Mouse (Mus musculus) hindbrain, embryonic 16.5 days (tissue): Measurements from ENCODE around the gene Rps26. TPM values are rescaled to one million over a fixed set of nuclear protein-coding genes. Genes with fewer than 3 reads are reported as not detected.

Experiments used
- ATAC-seq: fragments of 200-750 bp; cut with Nextera tagmentation; 2 replicates; pipeline ENCODE4 v1.8.0; 2017; ENCODE audit warnings: moderate TSS enrichment, moderate library complexity
- H3K27ac ChIP-seq: fragments of 300-500 bp; sonication (generic); 2 replicates; pipeline ENCODE4 v1.5.1; 2014; ENCODE audit warnings: low read depth, mild to moderate bottlenecking, control low read depth, low read length, moderate library complexity
- H3K27me3 ChIP-seq: fragments of 300-500 bp; sonication (generic); replicated peaks from 2 replicates; pipeline ENCODE4 v1.6.1; 2014; ENCODE audit warnings: low read length; ENCODE audit not compliant: control insufficient read depth, insufficient read depth
- H3K36me3 ChIP-seq: fragments of 300-500 bp; sonication (generic); 2 replicates; pipeline ENCODE4 v1.6.1; 2014; ENCODE audit warnings: mild to moderate bottlenecking, low read length, moderate library complexity, mixed read lengths; ENCODE audit not compliant: control insufficient read depth, insufficient read depth
- H3K4me1 ChIP-seq: fragments of 300-500 bp; sonication (generic); 2 replicates; pipeline ENCODE4 v1.6.1; 2014; ENCODE audit warnings: low read depth, low read length; ENCODE audit not compliant: control insufficient read depth, insufficient read depth
- H3K4me2 ChIP-seq: fragments of 300-500 bp; sonication (generic); 2 replicates; pipeline ENCODE4 v1.6.1; 2014; ENCODE audit warnings: mild to moderate bottlenecking, low read length, control low read depth, moderate library complexity
- H3K4me3 ChIP-seq: fragments of 300-500 bp; sonication (generic); 2 replicates; pipeline ENCODE4 v1.5.1; 2014; ENCODE audit warnings: mild to moderate bottlenecking, low read length, control low read depth, moderate library complexity
- H3K9ac ChIP-seq: fragments of 300-500 bp; sonication (generic); 2 replicates; pipeline ENCODE4 v1.6.1; 2014; ENCODE audit warnings: low read depth, mild to moderate bottlenecking, control low read depth, low read length, moderate library complexity
- H3K9me3 ChIP-seq: fragments of 300-500 bp; sonication (generic); 2 replicates; pipeline ENCODE4 v1.6.1; 2014; ENCODE audit warnings: mild to moderate bottlenecking, low read length, moderate library complexity; ENCODE audit not compliant: control insufficient read depth
- WGBS: fragments of 180-500 bp; shearing (Covaris S2); extraction: QIAGEN DNeasy Blood & Tissue Kit; methylation state at CpG from one replicate; pipeline ENCODE4 v1.1.7; 2014; 5-methylcytosine and 5-hydroxymethylcytosine counted together
- polyA plus RNA-seq: library from polyadenylated mRNA; unstranded; fragments of >200 nt; fragmentation: Nextera tagmentation; extraction: Ambion mirVana; gene quantifications from 2 replicates; pipeline ENCODE4 v1.2.1, GENCODE M21; 2015

Gene Rps26
- polyA plus RNA-seq, 1 experiment from 2014 or later: 313 TPM

- peaks cover 22% of the 10 kb centered on the region for H3K4me1 ChIP-seq
- peak within 1 kb of the TSS; percentile 86 for H3K9ac ChIP-seq
- peak within 1 kb of the TSS; percentile 66 for H3K4me3 ChIP-seq
- ATAC-seq: peak; percentile 83
- H3K4me2 ChIP-seq: peak within 1 kb of the TSS; percentile 75
- H3K27me3 ChIP-seq: no peaks in the 10 kb centered on the region
- no peaks in the 10 kb centered on the region for H3K9me3 ChIP-seq
- peaks cover 8% of the 10 kb centered on the region for H3K36me3 ChIP-seq
- peak within 1 kb of the TSS; percentile 91 for H3K27ac ChIP-seq
- whole genome bisulfite sequencing: 2% methylated on average over 35 of the region's 36 CpGs
These were observed 18.8 kb upstream of the Rps26 start, which contains the start of gene Ikzf4 for GRCm38 (mm10) chr10:128645111-128646011. TSS of gene Ikzf4 (minus strand) at chr10:128645991.

- no peak overlapping the region for H3K9ac ChIP-seq
- no peak for ATAC-seq
- peaks cover 22% of the 10 kb centered on the region for H3K4me1 ChIP-seq
- 91% methylated on average over 6 of the region's 6 CpGs for WGBS
- no peak overlapping the region for H3K4me3 ChIP-seq
- H3K4me2 ChIP-seq: no peak overlapping the region
- H3K27ac ChIP-seq: no peak overlapping the region
- H3K27me3 ChIP-seq: no peaks in the 10 kb centered on the region
- H3K36me3 ChIP-seq: peaks cover 19% of the 10 kb centered on the region
- H3K9me3 ChIP-seq: no peaks in the 10 kb centered on the region
These were observed 16.2 kb upstream of the Rps26 start for GRCm38 (mm10) chr10:128642749-128643148.

GRCm38 (mm10) chr10:128641871-128642270 is 15.3 kb upstream of the Rps26 start:
- Histone ChIP-seq H3K9me3 (no peaks in the 10 kb centered on the region), H3K4me3 (no peak overlapping the region), H3K27me3 (no peaks in the 10 kb centered on the region), H3K36me3 (peaks cover 19% of the 10 kb centered on the region), H3K4me1 (peaks cover 21% of the 10 kb centered on the region), H3K9ac (no peak overlapping the region), H3K27ac (no peak overlapping the region), H3K4me2 (no peak overlapping the region)
- ATAC-seq: no peak
- 80% methylated on average over 7 of the region's 7 CpGs for WGBS

GRCm38 (mm10) chr10:128640891-128641290 is 14.3 kb upstream of the Rps26 start:
- H3K27me3 ChIP-seq: no peaks in the 10 kb centered on the region
- ATAC-seq: no peak
- no peak overlapping the region for H3K9ac ChIP-seq
- H3K9me3 ChIP-seq: no peaks in the 10 kb centered on the region
- peaks cover 15% of the 10 kb centered on the region for H3K4me1 ChIP-seq
- peaks cover 26% of the 10 kb centered on the region for H3K36me3 ChIP-seq
- no peak overlapping the region for H3K4me3 ChIP-seq
- H3K27ac ChIP-seq: no peak overlapping the region
- WGBS: 90% methylated on average over 15 of the region's 15 CpGs
- H3K4me2 ChIP-seq: no peak overlapping the region

- peaks cover 15% of the 10 kb centered on the region for H3K4me1 ChIP-seq
- H3K9me3 ChIP-seq: no peaks in the 10 kb centered on the region
- H3K36me3 ChIP-seq: peaks cover 32% of the 10 kb centered on the region
- no peak overlapping the region for H3K4me2 ChIP-seq
- ATAC-seq: no peak
- H3K4me3 ChIP-seq: no peak overlapping the region
- no peaks in the 10 kb centered on the region for H3K27me3 ChIP-seq
- H3K27ac ChIP-seq: no peak overlapping the region
- no peak overlapping the region for H3K9ac ChIP-seq
- 89% methylated on average over 14 of the region's 14 CpGs for WGBS
These were observed 13.5 kb upstream of the Rps26 start for GRCm38 (mm10) chr10:128639999-128640398.

- Histone ChIP-seq H3K27me3 (no peaks in the 10 kb centered on the region), H3K4me3 (no peak overlapping the region), H3K9ac (no peak overlapping the region), H3K4me1 (no peaks in the 10 kb centered on the region), H3K27ac (no peak overlapping the region), H3K9me3 (no peaks in the 10 kb centered on the region), H3K4me2 (peak overlapping the region; percentile 22; the same call in 1 of the 2 replicates), H3K36me3 (peaks cover 47% of the 10 kb centered on the region)
- 5% methylated on average over 11 of the region's 11 CpGs for WGBS
- no peak for ATAC-seq
These were observed 10.5 kb upstream of the Rps26 start for GRCm38 (mm10) chr10:128637011-128637410.

GRCm38 (mm10) chr10:128636561-128636960 is 10.0 kb upstream of the Rps26 start:
- Histone ChIP-seq H3K4me3 (no peak overlapping the region), H3K9me3 (no peaks in the 10 kb centered on the region), H3K9ac (no peak overlapping the region), H3K27me3 (no peaks in the 10 kb centered on the region), H3K4me2 (no peak overlapping the region), H3K4me1 (no peaks in the 10 kb centered on the region), H3K27ac (no peak overlapping the region), H3K36me3 (peaks cover 47% of the 10 kb centered on the region)
- WGBS: 49% methylated on average over 6 of the region's 6 CpGs
- no peak for ATAC-seq

GRCm38 (mm10) chr10:128635697-128636096 is 9.2 kb upstream of the Rps26 start:
- Histone ChIP-seq H3K4me2 (no peak overlapping the region), H3K36me3 (peaks cover 43% of the 10 kb centered on the region), H3K27me3 (no peaks in the 10 kb centered on the region), H3K27ac (no peak overlapping the region), H3K9ac (no peak overlapping the region), H3K4me3 (no peak overlapping the region), H3K9me3 (no peaks in the 10 kb centered on the region), H3K4me1 (no peaks in the 10 kb centered on the region)
- ATAC-seq: no peak
- WGBS: 97% methylated on average over 13 of the region's 13 CpGs

GRCm38 (mm10) chr10:128631571-128631970 is 5.0 kb upstream of the Rps26 start:
- no peak overlapping the region for H3K27ac ChIP-seq
- ATAC-seq: no peak
- H3K27me3 ChIP-seq: no peaks in the 10 kb centered on the region
- H3K4me1 ChIP-seq: no peaks in the 10 kb centered on the region
- no peak overlapping the region for H3K4me2 ChIP-seq
- WGBS: 24% methylated on average over 6 of the region's 6 CpGs
- H3K4me3 ChIP-seq: no peak overlapping the region
- peaks cover 32% of the 10 kb centered on the region for H3K36me3 ChIP-seq
- H3K9ac ChIP-seq: no peak overlapping the region
- H3K9me3 ChIP-seq: no peaks in the 10 kb centered on the region
